Comparison of ENCODE assay signal across 8 mouse cellular contexts in the genomic region with DNA sequence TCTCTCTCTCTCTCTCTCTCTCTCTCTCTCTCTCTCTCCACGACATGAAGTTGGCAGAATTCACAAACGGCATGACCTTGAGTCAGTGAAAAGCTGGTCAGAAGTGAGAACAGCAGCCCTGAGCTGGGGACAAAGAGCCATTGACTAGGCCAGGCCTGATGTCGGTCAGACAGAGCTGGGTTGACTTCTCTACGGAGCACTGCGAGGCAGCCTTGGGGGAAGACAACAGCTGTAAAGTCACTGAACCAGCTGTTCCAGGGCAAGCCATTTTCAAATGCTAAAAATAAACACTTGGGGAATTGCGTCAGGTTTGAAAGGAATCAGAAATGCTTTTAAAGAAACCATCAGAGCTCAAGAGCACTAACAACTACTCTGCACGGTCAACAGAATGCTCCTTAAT. TPM values are rescaled to one million over a fixed set of nuclear protein-coding genes. Genes with fewer than 3 reads are reported as not detected.
DNase-seq lines count a peak whose midpoint lies in the region; ATAC-seq and TF ChIP-seq lines count a peak whose summit lies in the region.

No protein-coding gene starts in this region.

- ATAC-seq in heart, embryonic 11.5 days (replicated peaks; ENCODE audit: insufficient number of reproducible peaks, low FRiP score, low TSS enrichment) = no peak
- peak; percentile 29 for ATAC-seq in lung, postnatal 0 days
- ATAC-seq in megakaryocyte progenitor cell, adult 5-6 weeks (replicated peaks; ENCODE audit: poor library complexity) = no peak

- no peaks in the 10 kb centered on the region for H3K9me3 ChIP-seq in heart, embryonic 11.5 days (replicated peaks; ENCODE audit: control insufficient read depth, low read length)
- no peaks in the 10 kb centered on the region for H3K9me3 ChIP-seq in lung, postnatal 0 days (ENCODE audit: low read length)

- DNase-seq in kidney, postnatal 10 days = peak; percentile 60
- no peak for DNase-seq in kidney, adult 11 months
- DNase-seq in adrenal gland, postnatal 14 days = peak; percentile 66
- peak; percentile 92 for DNase-seq in lung, postnatal 0 days (ENCODE audit: low spot score)
- no peak for DNase-seq in urinary bladder, adult 18-20 months (ENCODE audit: low spot score in 2 of 2)
- DNase-seq in layer of hippocampus, postnatal 10 days (ENCODE audit: low spot score in 2 of 2) = no peak

- H3K4me1 ChIP-seq in heart, embryonic 11.5 days (ENCODE audit: control insufficient read depth, insufficient read depth, low read length) = peaks cover 42% of the 10 kb centered on the region
- peaks cover 44% of the 10 kb centered on the region for H3K4me1 ChIP-seq in lung, postnatal 0 days (ENCODE audit: insufficient read depth, low read depth, low read length)

- H3K4me2 ChIP-seq in heart, embryonic 11.5 days = no peak overlapping the region
- no peak overlapping the region for H3K4me2 ChIP-seq in lung, postnatal 0 days (replicated peaks; ENCODE audit: low read depth, low read length)

- TF ChIP-seq EP300 in lung, postnatal 0 days (IDR thresholded peaks at IDR 0.05) = peak; percentile 89

- H3K4me3 ChIP-seq in heart, embryonic 11.5 days (ENCODE audit: low read depth, low read length) = no peak overlapping the region
- H3K4me3 ChIP-seq in lung, postnatal 0 days (ENCODE audit: low read depth, low read length) = no peak overlapping the region

- H3K27me3 ChIP-seq in heart, embryonic 11.5 days (ENCODE audit: control insufficient read depth, insufficient read depth, low read length) = no peaks in the 10 kb centered on the region
- no peaks in the 10 kb centered on the region for H3K27me3 ChIP-seq in lung, postnatal 0 days (replicated peaks; ENCODE audit: insufficient read depth, low read length)

- peak overlapping the region; percentile 62 for H3K27ac ChIP-seq in heart, embryonic 11.5 days (ENCODE audit: low read depth, low read length)
- peak overlapping the region; percentile 85 for H3K27ac ChIP-seq in lung, postnatal 0 days (ENCODE audit: low read length)

- TF ChIP-seq CTCF in lung, postnatal 0 days (IDR thresholded peaks at IDR 0.05) = no peak

- 35% methylated on average over 7 of the region's 7 CpGs for WGBS in heart, embryonic 11.5 days (ENCODE audit: insufficient replicate concordance)
- 19% methylated on average over 7 of the region's 7 CpGs for WGBS in lung, postnatal 0 days

- no peaks in the 10 kb centered on the region for H3K36me3 ChIP-seq in heart, embryonic 11.5 days (ENCODE audit: control insufficient read depth, insufficient read depth, low read length)
- no peaks in the 10 kb centered on the region for H3K36me3 ChIP-seq in lung, postnatal 0 days (ENCODE audit: insufficient read depth, low read length)

- H3K9ac ChIP-seq in heart, embryonic 11.5 days (ENCODE audit: low read depth, low read length) = 0 out of 2 replicates have a peak overlapping the region, but pooled peaks have one; percentile 22
- H3K9ac ChIP-seq in lung, postnatal 0 days (replicated peaks; ENCODE audit: low read depth) = no peak overlapping the region

RNA-seq across cellular contexts. Expression of a gene that starts 13.2 kb away (rescaled TPM):
- 67.4 and 73.7 TPM in 2 replicates for total RNA-seq in adrenal gland, postnatal 14 days (2021)
- 11.8 and 12.0 TPM in 2 replicates for polyA plus RNA-seq in heart, embryonic 11.5 days (2014; fragmentation: Nextera tagmentation; extraction: Ambion mirVana)
- 46.6 and 52.4 TPM in 2 replicates for polyA plus RNA-seq in lung, postnatal 0 days (2015; fragmentation: Nextera tagmentation; extraction: Ambion mirVana)
- 27.0 and 30.0 TPM in 2 replicates for total RNA-seq in megakaryocyte progenitor cell, adult 5-6 weeks (2015)
- 40.4 and 44.8 TPM in 2 replicates for total RNA-seq in megakaryocyte progenitor cell, adult 5-6 weeks (2017)
- 10 to 100 TPM; 96.3 to 98.5 TPM for total RNA-seq in layer of hippocampus, postnatal 10 days (2021)

RNA-seq across cellular contexts. Expression of a gene that starts 58.4 kb away (rescaled TPM):
- 37.2 and 42.1 TPM in 2 replicates for total RNA-seq in adrenal gland, postnatal 14 days (2021)
- polyA plus RNA-seq in heart, embryonic 11.5 days (2014; fragmentation: Nextera tagmentation; extraction: Ambion mirVana) = 45.7 and 50.7 TPM in 2 replicates
- 19.7 and 20.3 TPM in 2 replicates for polyA plus RNA-seq in lung, postnatal 0 days (2015; fragmentation: Nextera tagmentation; extraction: Ambion mirVana)
- 78.1 and 96.0 TPM in 2 replicates for total RNA-seq in megakaryocyte progenitor cell, adult 5-6 weeks (2015)
- 75.8 and 82.2 TPM in 2 replicates for total RNA-seq in megakaryocyte progenitor cell, adult 5-6 weeks (2017)
- total RNA-seq in layer of hippocampus, postnatal 10 days (2021) = 10 to 100 TPM; 33.9 to 41.7 TPM

Comparison
In these comparisons a context has a peak if more than half of its experiments do, and no peak if none do; other contexts are left out.
1. DNase-seq: peak in kidney, postnatal 10 days (single experiment), adrenal gland, postnatal 14 days (single experiment) and lung, postnatal 0 days (single experiment); none in kidney, adult 11 months (single experiment), urinary bladder, adult 18-20 months (0 of 2) and layer of hippocampus, postnatal 10 days (0 of 2).